Mouse (Mus musculus) skeletal muscle tissue, adult 2 months (tissue): Measurements from ENCODE around the gene Esp22.
"Not testable (repeated sequence)": the region's sequence is repeated elsewhere in the genome, so short reads cannot be mapped to it uniquely, and the experiment has no call there.

Experiments
- DNase-seq: peaks from one replicate; pipeline ENCODE4 v3.0.0-alpha.2; 2012; ENCODE audit warnings: low read depth, low spot score

The Esp22 gene

GRCm38 (mm10) chr17:39095034-39095433 is at the start of gene Esp22:
Gene Esp22, plus strand, starts transcription at chr17:39095334.
- no peak for DNase-seq

GRCm38 (mm10) chr17:39063641-39064040 is 31.5 kb upstream of the Esp22 start:
- DNase-seq, result no peak

GRCm38 (mm10) chr17:39076937-39077336 is 18.2 kb upstream of the Esp22 start, which contains the start of gene Esp23:
Gene Esp23, minus strand, starts transcription at chr17:39077037.
- no peak for DNase-seq

GRCm38 (mm10) chr17:39107126-39107525 is 12.0 kb downstream of the Esp22 start:
- not testable (repeated sequence) for DNase-seq

- DNase-seq, result not testable (repeated sequence)
These were observed 34.0 kb downstream of the Esp22 start for GRCm38 (mm10) chr17:39129156-39129555.
